Mouse (Mus musculus): ENCODE measurements at regions not wholly inside any gene's neighbourhood (a gene's known extent, or its start where the extent isn't known, plus 50 kb on each side); places are given as distances from the start of the nearest gene placed in this dataset.

GRCm38 (mm10) chr9:122064937-122065673 is 52.0 kb upstream of the Snrk start:
- no peak for DNase-seq (ENCODE audit: low spot score in 2 of 2)

- DNase-seq (ENCODE audit: low spot score in 2 of 2), result no peak
These were observed 59.1 kb upstream of the Pomgnt2 start for GRCm38 (mm10) chr9:122055820-122056550.

- no peak for DNase-seq (ENCODE audit: low spot score in 2 of 2)
These were observed 54.8 kb upstream of the Pomgnt2 start for GRCm38 (mm10) chr9:122051716-122052115.

- no peak for DNase-seq (ENCODE audit: low spot score in 2 of 2)
These were observed 54.2 kb upstream of the Pomgnt2 start for GRCm38 (mm10) chr9:122051096-122051495.

- DNase-seq (ENCODE audit: low spot score in 2 of 2), result no peak
These were observed 52.1 kb upstream of the Pomgnt2 start for GRCm38 (mm10) chr9:122048999-122049398.

GRCm38 (mm10) chr9:122047962-122048625 is 51.2 kb upstream of the Pomgnt2 start:
- peak; percentile 16 to 18 for DNase-seq (ENCODE audit: low spot score in 2 of 2)

Data from right cerebral cortex, postnatal 36 days (tissue).